Mouse (Mus musculus): ENCODE measurements at regions not wholly inside any gene's neighbourhood (a gene's known extent, or its start where the extent isn't known, plus 50 kb on each side); places are given as distances from the start of the nearest gene placed in this dataset.

- DNase-seq: no peak
- intact Hi-C loops (cut with DNase I): no loop called here
These were observed 163.1 kb upstream of the Tnp1 start for GRCm38 (mm10) chr1:73178810-73179209.

GRCm38 (mm10) chr1:73177076-73177475 lies 161.4 kb upstream of the Tnp1 start:
- no peak for DNase-seq
- intact Hi-C loops (cut with DNase I): no loop called here

- intact Hi-C loops (cut with DNase I): no loop called here
- DNase-seq: peak in 1 of 2 experiments; percentile 21
These were observed 154.9 kb upstream of the Tnp1 start for GRCm38 (mm10) chr1:73170668-73171008.

GRCm38 (mm10) chr1:73169929-73170667 lies 154.4 kb upstream of the Tnp1 start:
- no peak for DNase-seq
- intact Hi-C loops (cut with DNase I): no loop called here

GRCm38 (mm10) chr1:73169077-73169869 lies 153.6 kb upstream of the Tnp1 start:
- intact Hi-C loops (cut with DNase I): no loop called here
- no peak for DNase-seq

- intact Hi-C loops (cut with DNase I): no loop called here
These were observed 144.5 kb upstream of the Tnp1 start for GRCm38 (mm10) chr1:73160199-73160598.

GRCm38 (mm10) chr1:73159405-73159976 lies 143.8 kb upstream of the Tnp1 start:
- intact Hi-C loops (cut with DNase I): no loop called here
- DNase-seq: no peak

More at GRCm38 (mm10) chr1:73160199-73160598, 144.5 kb upstream of the Tnp1 start:
- no peak for DNase-seq

- DNase-seq: peak; percentile 51 to 57
- intact Hi-C loops (cut with DNase I): no loop called here
These were observed 137.9 kb upstream of the Tnp1 start for GRCm38 (mm10) chr1:73153438-73154097.

GRCm38 (mm10) chr1:73149926-73150325 lies 134.2 kb upstream of the Tnp1 start:
- intact Hi-C loops (cut with DNase I): no loop called here
- no peak for DNase-seq

- intact Hi-C loops (cut with DNase I): no loop called here
- no peak for DNase-seq
These were observed 127.1 kb upstream of the Tnp1 start for GRCm38 (mm10) chr1:73142845-73143244.

GRCm38 (mm10) chr1:73140557-73141345 lies 125.0 kb upstream of the Tnp1 start:
- intact Hi-C loops (cut with DNase I): no loop called here
- peak in 1 of 2 experiments; percentile 18 for DNase-seq

GRCm38 (mm10) chr1:73130215-73130861 lies 114.6 kb upstream of the Tnp1 start:
- intact Hi-C loops (cut with DNase I): no loop called here
- DNase-seq: no peak

- no peak for DNase-seq
- intact Hi-C loops (cut with DNase I): no loop called here
These were observed 107.3 kb upstream of the Tnp1 start for GRCm38 (mm10) chr1:73123012-73123411.

GRCm38 (mm10) chr1:73118661-73119060 lies 103.0 kb upstream of the Tnp1 start:
- DNase-seq: no peak
- intact Hi-C loops (cut with DNase I): no loop called here

GRCm38 (mm10) chr1:73116526-73116925 lies 100.8 kb upstream of the Tnp1 start:
- no peak for DNase-seq
- intact Hi-C loops (cut with DNase I): no loop called here

GRCm38 (mm10) chr1:73115854-73116253 lies 100.1 kb upstream of the Tnp1 start:
- intact Hi-C loops (cut with DNase I): no loop called here
- DNase-seq: no peak

- DNase-seq: peak; percentile 21 to 40
- intact Hi-C loops (cut with DNase I): loop anchor here (5.0 kb wide), 1 partner anchor 149 kb away; no protein-coding TSS in a partner anchor
These were observed 97.4 kb upstream of the Tnp1 start for GRCm38 (mm10) chr1:73113137-73113536.

- intact Hi-C loops (cut with DNase I): loop anchor here (5.0 kb wide), 1 partner anchor 150 kb away; no protein-coding TSS in a partner anchor
- no peak for DNase-seq
These were observed 97.0 kb upstream of the Tnp1 start for GRCm38 (mm10) chr1:73112711-73113110.

GRCm38 (mm10) chr1:73111911-73112310 lies 96.2 kb upstream of the Tnp1 start:
- no peak for DNase-seq
- intact Hi-C loops (cut with DNase I): loop anchor here (5.0 kb wide), 1 partner anchor 150 kb away; no protein-coding TSS in a partner anchor

Data from heart, postnatal 14 days (tissue).